Comparison of ENCODE assay signal across 18 mouse cellular contexts in the genomic region with DNA sequence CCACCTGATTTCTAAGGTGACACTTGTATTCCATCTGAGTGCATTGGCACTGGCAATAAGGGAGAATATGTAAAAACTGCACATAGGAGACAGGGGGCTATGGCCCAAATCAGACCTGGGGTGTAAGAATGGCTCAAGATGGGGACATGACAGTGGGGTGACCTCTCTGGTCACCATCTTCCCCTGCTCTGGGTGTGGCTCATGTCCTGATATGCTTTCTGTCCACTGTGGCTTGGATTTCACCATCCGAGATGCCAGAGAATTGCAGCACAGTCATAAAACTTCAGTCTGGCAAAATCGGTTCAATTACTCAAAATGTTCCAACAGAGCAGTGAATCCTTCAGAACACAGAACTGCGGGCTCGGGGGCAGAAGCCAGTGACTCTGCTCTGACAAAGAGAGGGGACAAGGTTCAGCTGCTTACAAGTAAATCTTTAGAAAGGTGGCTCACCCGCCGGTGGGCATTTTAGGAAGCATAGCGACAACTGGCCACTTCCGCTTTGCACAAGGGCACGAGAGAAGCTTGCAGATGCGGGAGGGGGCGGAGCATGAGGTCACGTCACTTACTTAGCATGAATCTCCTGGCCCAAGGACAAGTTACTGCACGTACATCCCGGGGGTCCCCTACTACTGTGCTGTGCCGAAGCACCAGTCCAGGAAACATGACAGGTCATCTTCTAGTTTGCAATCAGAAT. TPM values are rescaled to one million over a fixed set of nuclear protein-coding genes. Genes with fewer than 3 reads are reported as not detected.
DNase-seq lines count a peak whose midpoint lies in the region; ATAC-seq and TF ChIP-seq lines count a peak whose summit lies in the region.
"Had no signal": no experiment of that assay in that cellular context is flagged by ENCODE, and none has a peak within 500 bp of the region (broad histone marks: within the 10 kb centered on the region; RNA-seq: fewer than 3 reads in every experiment).

No protein-coding gene starts in this region.

- H3K4me1 ChIP-seq in heart, adult 2 months (ENCODE audit: control insufficient read depth, insufficient read depth, low read length) = no peaks in the 10 kb centered on the region
- H3K4me1 ChIP-seq in liver, postnatal 0 days (ENCODE audit: insufficient read depth) = no peaks in the 10 kb centered on the region; the same call in 1 of the 2 replicates
- H3K4me1 ChIP-seq in liver, embryonic 11.5 days (replicated peaks; ENCODE audit: control insufficient read depth, insufficient read depth, low read length) = no peaks in the 10 kb centered on the region
- H3K4me1 ChIP-seq: forebrain, embryonic 15.5 days; limb, embryonic 15.5 days had no signal

- H3K9me3 ChIP-seq in liver, postnatal 0 days (ENCODE audit: low read length) = no peaks in the 10 kb centered on the region
- H3K9me3 ChIP-seq in liver, embryonic 11.5 days (ENCODE audit: control insufficient read depth, low read length) = no peaks in the 10 kb centered on the region
- H3K9me3 ChIP-seq: forebrain, embryonic 15.5 days; limb, embryonic 15.5 days had no signal

- no peak for TF ChIP-seq CTCF in heart, adult 2 months (IDR thresholded peaks at IDR 0.05)
- TF ChIP-seq CTCF in liver, postnatal 0 days (IDR thresholded peaks at IDR 0.05; ENCODE audit: low read depth) = no peak

- intact Hi-C loops in heart, adult 2 months (cut with DNase I) = loop anchor here (5.0 to 10.0 kb wide), 2 partner anchors 200 to 347 kb away; a partner anchor contains a TSS
- intact Hi-C loops in left cerebral cortex, postnatal 25 days (cut with DNase I) = loop anchor here (5.0 to 10.0 kb wide), 2 partner anchors 320 to 347 kb away; no protein-coding TSS in a partner anchor

- peak; percentile 18 to 27 for DNase-seq in heart, adult 18-20 months
- no peak for DNase-seq in heart, adult 2 months
- peak; percentile 61 for DNase-seq in liver, postnatal 0 days
- no peak for DNase-seq in liver, embryonic 11.5 days (ENCODE audit: low spot score)
- DNase-seq in adrenal gland, postnatal 36 days = peak; percentile 22 to 49
- DNase-seq in left cerebral cortex, postnatal 25 days (ENCODE audit: low spot score in 2 of 2) = no peak
- DNase-seq: gastrocnemius, postnatal 36 days; heart, postnatal 4 days; lung, embryonic 14.5 days; retina, postnatal 1 day; right cerebral cortex, postnatal 4 days; thymus, adult 18-20 months had no signal

- H3K9ac ChIP-seq in heart, adult 2 months (ENCODE audit: low read depth, low read length) = no peak overlapping the region
- no peak overlapping the region for H3K9ac ChIP-seq in liver, postnatal 0 days (replicated peaks)
- no peak overlapping the region for H3K9ac ChIP-seq in liver, embryonic 11.5 days (ENCODE audit: low read depth, low read length)
- H3K9ac ChIP-seq: forebrain, embryonic 15.5 days; limb, embryonic 15.5 days; lung, embryonic 14.5 days had no signal

- no peaks in the 10 kb centered on the region for H3K36me3 ChIP-seq in heart, adult 2 months (ENCODE audit: control insufficient read depth, insufficient read depth, low read length)
- H3K36me3 ChIP-seq in liver, postnatal 0 days (replicated peaks; ENCODE audit: insufficient read depth, low read length) = peaks cover 44% of the 10 kb centered on the region
- H3K36me3 ChIP-seq in liver, embryonic 11.5 days (ENCODE audit: control insufficient read depth, insufficient read depth, low read length) = peaks cover 10% of the 10 kb centered on the region; the same call in 1 of the 2 replicates

- no peaks in the 10 kb centered on the region for H3K79me2 ChIP-seq in heart, adult 2 months (replicated peaks; ENCODE audit: control insufficient read depth, insufficient read depth, low read length)

- TF ChIP-seq EP300 in heart, adult 2 months (IDR thresholded peaks at IDR 0.05; ENCODE audit: insufficient read depth, low read depth, low read length) = no peak
- no peak for TF ChIP-seq EP300 in liver, postnatal 0 days (IDR thresholded peaks at IDR 0.05; ENCODE audit: low read depth)

- TF ChIP-seq POLR2A in heart, adult 2 months (IDR thresholded peaks at IDR 0.05; ENCODE audit: insufficient read depth, low read depth, low read length) = no peak

- 76% methylated on average over 15 of the region's 15 CpGs for WGBS in heart, adult 2 months
- WGBS in liver, postnatal 0 days (ENCODE audit: insufficient replicate concordance) = 68% methylated on average over 15 of the region's 15 CpGs
- 84% methylated on average over 15 of the region's 15 CpGs for WGBS in liver, embryonic 11.5 days

- no peak overlapping the region for H3K4me3 ChIP-seq in heart, adult 2 months
- H3K4me3 ChIP-seq in liver, postnatal 0 days (ENCODE audit: low read depth, low read length) = no peak overlapping the region
- no peak overlapping the region for H3K4me3 ChIP-seq in liver, embryonic 11.5 days (ENCODE audit: low read depth, low read length)
- H3K4me3 ChIP-seq: erythroblast, embryonic 14.5 days; forebrain, embryonic 15.5 days; limb, embryonic 15.5 days had no signal

- no peak overlapping the region for H3K27ac ChIP-seq in heart, adult 2 months
- H3K27ac ChIP-seq in liver, postnatal 0 days (ENCODE audit: low read depth) = peak overlapping the region; percentile 52
- H3K27ac ChIP-seq in liver, embryonic 11.5 days (ENCODE audit: low read depth, low read length) = no peak overlapping the region
- H3K27ac ChIP-seq: forebrain, embryonic 15.5 days; kidney, postnatal 0 days; limb, embryonic 15.5 days had no signal

- H3K4me2 ChIP-seq in liver, postnatal 0 days (ENCODE audit: low read depth, low read length) = no peak overlapping the region
- no peak overlapping the region for H3K4me2 ChIP-seq in liver, embryonic 11.5 days
- H3K4me2 ChIP-seq: forebrain, embryonic 15.5 days; limb, embryonic 15.5 days; lung, embryonic 14.5 days had no signal

- H3K27me3 ChIP-seq in heart, adult 2 months (ENCODE audit: control insufficient read depth, insufficient read depth, low read length) = no peaks in the 10 kb centered on the region
- no peaks in the 10 kb centered on the region for H3K27me3 ChIP-seq in liver, postnatal 0 days (ENCODE audit: insufficient read depth, low read length)
- no peaks in the 10 kb centered on the region for H3K27me3 ChIP-seq in liver, embryonic 11.5 days (replicated peaks; ENCODE audit: control insufficient read depth, insufficient read depth, low read length)
- H3K27me3 ChIP-seq: forebrain, embryonic 15.5 days; limb, embryonic 15.5 days had no signal

- ATAC-seq in liver, postnatal 0 days = peak; percentile 43
- no peak for ATAC-seq in liver, embryonic 11.5 days (replicated peaks; ENCODE audit: low FRiP score)
- peak; percentile 71 for ATAC-seq in megakaryocyte progenitor cell, adult 5-6 weeks (replicated peaks; ENCODE audit: poor library complexity)
- ATAC-seq in activated CD4-positive, CD25-positive, alpha-beta regulatory T cell, adult 4 months = no peak
- ATAC-seq: forebrain, embryonic 15.5 days had no signal

RNA-seq across cellular contexts. Expression of a gene that starts 16.8 kb away (rescaled TPM):
- total RNA-seq in heart, adult 18-20 months (2021) = 1 to 10 TPM in 1 of 2 experiments, under 1 TPM in 1; 0.45 to 1.5 TPM
- total RNA-seq in heart, adult 2 months (2021) = under 1 TPM; 0.14 to 0.16 TPM
- 0.56 and 0.80 TPM in 2 replicates for polyA plus RNA-seq in heart, adult 2 months (2012; rRNA removed)
- polyA plus RNA-seq in liver, postnatal 0 days (2015; fragmentation: Nextera tagmentation; extraction: Ambion mirVana) = 0.12 and 0.33 TPM in 2 replicates
- polyA plus RNA-seq in liver, embryonic 11.5 days (2014; fragmentation: Nextera tagmentation; extraction: Ambion mirVana) = 0.10 and 0.17 TPM in 2 replicates
- under 1 TPM; 0.79 to 0.82 TPM for total RNA-seq in adrenal gland, postnatal 36 days (2021)
- total RNA-seq in megakaryocyte progenitor cell, adult 5-6 weeks (2015) = 0.37 and 0.39 TPM in 2 replicates
- total RNA-seq in megakaryocyte progenitor cell, adult 5-6 weeks (2017) = 0.08 and 1.1 TPM in 2 replicates
- 10 to 100 TPM; 55.7 to 78.7 TPM for polyA plus RNA-seq in activated CD4-positive, CD25-positive, alpha-beta regulatory T cell, adult 4 months (2017; shearing (Covaris generic))
- 10 to 100 TPM in 1 of 2 experiments, 1 to 10 TPM in 1; 8.3 to 11.6 TPM for total RNA-seq in left cerebral cortex, postnatal 25 days (2021)
- polyA plus RNA-seq: erythroblast, embryonic 14.5 days had no signal

Comparison
In these comparisons a context has a peak if more than half of its experiments do, and no peak if none do; other contexts are left out.
1. DNase-seq: peak in heart, adult 18-20 months (2 of 2), liver, postnatal 0 days (single experiment) and adrenal gland, postnatal 36 days (2 of 2); none in heart, adult 2 months (0 of 2), liver, embryonic 11.5 days (single experiment) and left cerebral cortex, postnatal 25 days (0 of 2).
2. ATAC-seq: peak in liver, postnatal 0 days (single experiment) and megakaryocyte progenitor cell, adult 5-6 weeks (single experiment); none in liver, embryonic 11.5 days (single experiment) and activated CD4-positive, CD25-positive, alpha-beta regulatory T cell, adult 4 months (single experiment).